Mouse (Mus musculus) forebrain, embryonic 14.5 days (tissue): ENCODE data around the gene Art5. TPM values are rescaled to one million over a fixed set of nuclear protein-coding genes. Genes with fewer than 3 reads are reported as not detected.
"Not testable (repeated sequence)": the region's sequence is repeated elsewhere in the genome, so short reads cannot be mapped to it uniquely, and the experiment has no call there.

ENCODE experiments used
- ATAC-seq: fragments of 200-750 bp; cut with Nextera tagmentation; 2 replicates; pipeline ENCODE4 v1.8.0; 2017; ENCODE audit warnings: mild to moderate bottlenecking, moderate library complexity
- DNase-seq: peaks from one replicate; pipeline ENCODE4 v3.0.0-alpha.2; 2015; ENCODE audit warnings: low spot score
- H3K27ac ChIP-seq: fragments of 300-500 bp; sonication (generic); 2 replicates; pipeline ENCODE4 v1.5.1; 2014; ENCODE audit warnings: low read depth, mild to moderate bottlenecking, control low read depth, low read length, moderate library complexity
- H3K27me3 ChIP-seq: fragments of 300-500 bp; sonication (generic); replicated peaks from 2 replicates; pipeline ENCODE4 v1.6.1; 2014; ENCODE audit warnings: low read length, control low read depth, mixed read lengths; ENCODE audit not compliant: control insufficient read depth, insufficient read depth
- H3K36me3 ChIP-seq: fragments of 300-500 bp; sonication (generic); 2 replicates; pipeline ENCODE4 v1.6.1; 2014; ENCODE audit warnings: low read length, control low read depth; ENCODE audit not compliant: control insufficient read depth, insufficient read depth
- H3K4me1 ChIP-seq: fragments of 300-500 bp; sonication (generic); 2 replicates; pipeline ENCODE4 v1.6.1; 2014; ENCODE audit warnings: antibody characterized with exemption, low read length, control low read depth; ENCODE audit not compliant: control insufficient read depth, insufficient read depth
- H3K4me2 ChIP-seq: fragments of 300-500 bp; sonication (generic); 2 replicates; pipeline ENCODE4 v1.6.1; 2014; ENCODE audit warnings: mild to moderate bottlenecking, control low read depth, low read length
- H3K4me3 ChIP-seq: fragments of 300-500 bp; sonication (generic); 2 replicates; pipeline ENCODE4 v1.5.1; 2014; ENCODE audit warnings: low read depth, low read length, control low read depth
- H3K9ac ChIP-seq: fragments of 300-500 bp; sonication (generic); 2 replicates; pipeline ENCODE4 v1.6.1; 2014; ENCODE audit warnings: mild to moderate bottlenecking, low read length, control low read depth, moderate library complexity
- H3K9me3 ChIP-seq: fragments of 300-500 bp; sonication (generic); replicated peaks from 2 replicates; pipeline ENCODE4 v1.6.1; 2016; ENCODE audit warnings: low read length, control low read depth, mixed read lengths; ENCODE audit not compliant: control insufficient read depth
- WGBS: fragments of 180-500 bp; shearing (Covaris S2); extraction: QIAGEN DNeasy Blood & Tissue Kit; methylation state at CpG from one replicate; pipeline ENCODE4 v1.1.7; 2014; 5-methylcytosine and 5-hydroxymethylcytosine counted together
- polyA plus RNA-seq: library from polyadenylated mRNA; unstranded; fragments of >200 nt; fragmentation: Nextera tagmentation; extraction: Ambion mirVana; gene quantifications from 2 replicates; pipeline ENCODE4 v1.2.1, GENCODE M21; 2014

The Art5 gene
- polyA plus RNA-seq, 1 experiment from 2014 or later = 1.0 TPM

- peak overlapping the region; percentile 68 for H3K4me3 ChIP-seq
- 78% methylated on average over 6 of the region's 6 CpGs for WGBS
- H3K9me3 ChIP-seq = no peaks in the 10 kb centered on the region
- peaks cover 7% of the 10 kb centered on the region for H3K36me3 ChIP-seq
- DNase-seq (no peak), ATAC-seq (no peak)
- no peak overlapping the region for H3K27ac ChIP-seq
- peak overlapping the region; percentile 79 for H3K4me2 ChIP-seq
- peak overlapping the region; percentile 74 for H3K9ac ChIP-seq
- H3K27me3 ChIP-seq = no peaks in the 10 kb centered on the region
- H3K4me1 ChIP-seq = peaks cover 17% of the 10 kb centered on the region
Observed at GRCm38 (mm10) chr7:102066363-102066762, 42.9 kb downstream of the Art5 start.

DNA sequence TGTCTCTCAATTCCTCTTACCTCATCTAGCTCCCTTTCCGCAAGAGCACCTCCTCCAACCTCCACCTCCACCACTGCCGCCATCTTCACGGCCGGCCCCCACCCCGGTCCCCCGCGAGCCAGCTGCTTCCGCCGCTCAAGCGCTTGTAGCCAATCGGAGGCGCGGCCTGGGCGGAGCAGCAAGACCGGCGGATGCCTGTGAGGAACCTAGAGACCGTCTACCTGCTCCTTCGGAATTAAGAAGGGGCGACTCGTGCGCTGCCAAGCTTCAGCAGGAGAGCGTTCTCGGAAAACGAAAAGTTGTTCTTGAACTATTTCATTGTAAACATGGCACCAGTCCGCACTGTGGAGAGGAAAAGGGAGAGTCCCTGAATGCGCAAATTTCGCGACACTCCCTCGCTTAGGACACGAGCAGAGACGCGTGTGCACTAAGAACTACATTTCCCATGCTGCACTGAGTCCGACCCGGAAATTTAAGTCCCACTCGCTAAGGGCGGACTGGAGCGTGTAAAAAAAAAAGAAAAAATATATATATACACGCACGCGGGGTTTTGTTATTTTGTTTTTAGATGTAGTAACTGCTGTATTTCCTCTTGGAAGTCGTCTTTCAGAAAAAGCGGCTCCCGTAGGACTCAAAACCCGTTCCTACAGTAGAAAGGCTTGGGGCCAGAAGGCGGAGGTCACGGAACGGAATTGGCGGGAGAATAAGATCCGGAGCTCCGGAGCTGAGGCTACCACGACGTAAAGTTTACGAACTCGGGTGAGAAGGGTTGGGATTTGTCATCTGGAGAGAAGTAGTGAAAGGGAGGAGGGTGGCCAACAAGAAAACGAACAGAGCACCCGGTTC, 44.0 kb downstream of the Art5 start, which contains the start of the genes Rnf121, Xndc1 and Xntrpc:
Gene Rnf121, minus strand, starts transcription at position 424 of the 846 bp plus-strand sequence.
Gene Xndc1, plus strand, starts transcription at position 466 of the 846 bp plus-strand sequence.
Gene Xntrpc, plus strand, starts transcription at position 668 of the 846 bp plus-strand sequence.
- Histone ChIP-seq H3K4me2 (peak within 1 kb of the TSS; percentile 79), H3K9ac (peak within 1 kb of the TSS; percentile 74), H3K4me1 (peaks cover 17% of the 10 kb centered on the region), H3K9me3 (no peaks in the 10 kb centered on the region), H3K27ac (peak within 1 kb of the TSS; percentile 73), H3K4me3 (peak within 1 kb of the TSS; percentile 68), H3K36me3 (0 out of 2 replicates have a peak, but pooled peaks cover 3% of the 10 kb centered on the region), H3K27me3 (no peaks in the 10 kb centered on the region)
- peak; percentile 97 for DNase-seq
- peak; percentile 100 for ATAC-seq
- WGBS = under 1% methylated on average over 56 of the region's 56 CpGs

DNA sequence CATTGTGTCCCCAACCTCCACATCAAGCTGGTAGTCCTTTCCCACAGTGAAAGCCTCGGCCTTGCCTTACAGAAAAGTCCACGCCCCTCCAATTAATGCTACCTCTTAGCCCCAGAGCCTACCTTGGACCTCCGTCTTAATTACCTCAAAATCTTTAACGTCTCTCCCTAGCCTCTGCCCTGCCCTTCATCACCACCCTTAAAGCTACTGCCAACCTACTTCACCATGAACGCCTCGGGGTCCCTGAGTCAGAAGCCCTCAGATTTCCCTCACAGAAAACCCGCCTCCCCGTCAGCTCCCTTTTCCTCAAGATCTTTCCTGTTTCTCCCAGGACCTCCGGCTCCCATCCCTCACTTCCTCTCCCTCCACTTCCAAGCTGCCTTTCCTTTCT, 44.6 kb downstream of the Art5 start:
- Histone ChIP-seq H3K4me2 (peak overlapping the region; percentile 79), H3K4me3 (peak overlapping the region; percentile 68), H3K27me3 (no peaks in the 10 kb centered on the region), H3K36me3 (0 out of 2 replicates have a peak, but pooled peaks cover 6% of the 10 kb centered on the region), H3K27ac (peak overlapping the region; percentile 73), H3K9ac (peak overlapping the region; percentile 74), H3K9me3 (no peaks in the 10 kb centered on the region), H3K4me1 (peaks cover 17% of the 10 kb centered on the region)
- DNase-seq (peak; percentile 17), ATAC-seq (peak; percentile 19)
- 0% methylated on average over 9 of the region's 9 CpGs for WGBS

- peak overlapping the region; percentile 79 for H3K4me2 ChIP-seq
- H3K27ac ChIP-seq = no peak overlapping the region
- peak overlapping the region; percentile 74 for H3K9ac ChIP-seq
- H3K27me3 ChIP-seq = no peaks in the 10 kb centered on the region
- WGBS = 91% methylated on average over 9 of the region's 9 CpGs
- peaks cover 17% of the 10 kb centered on the region for H3K4me1 ChIP-seq
- peaks cover 12% of the 10 kb centered on the region; the same call in 1 of the 2 replicates for H3K36me3 ChIP-seq
- H3K4me3 ChIP-seq = peak overlapping the region; percentile 68
- no peak for ATAC-seq
- no peak for DNase-seq
- no peaks in the 10 kb centered on the region for H3K9me3 ChIP-seq
Observed at GRCm38 (mm10) chr7:102063891-102064290, 45.4 kb downstream of the Art5 start.

GRCm38 (mm10) chr7:102062203-102062602, 47.1 kb downstream of the Art5 start:
- ATAC-seq = no peak
- no peak for DNase-seq

GRCm38 (mm10) chr7:102061353-102061752, 47.9 kb downstream of the Art5 start:
- WGBS = 89% methylated on average over 3 of the region's 3 CpGs
- no peak for ATAC-seq
- H3K4me1 ChIP-seq = peaks cover 14% of the 10 kb centered on the region

More at GRCm38 (mm10) chr7:102062203-102062602, 47.1 kb downstream of the Art5 start:
- Histone ChIP-seq H3K9me3 (no peaks in the 10 kb centered on the region), H3K27ac (no peak overlapping the region), H3K4me1 (peaks cover 17% of the 10 kb centered on the region), H3K4me2 (no peak overlapping the region), H3K4me3 (no peak overlapping the region), H3K9ac (no peak overlapping the region), H3K27me3 (no peaks in the 10 kb centered on the region), H3K36me3 (peaks cover 20% of the 10 kb centered on the region)
- 84% methylated on average over 1 of the region's 1 CpGs for whole genome bisulfite sequencing

DNA sequence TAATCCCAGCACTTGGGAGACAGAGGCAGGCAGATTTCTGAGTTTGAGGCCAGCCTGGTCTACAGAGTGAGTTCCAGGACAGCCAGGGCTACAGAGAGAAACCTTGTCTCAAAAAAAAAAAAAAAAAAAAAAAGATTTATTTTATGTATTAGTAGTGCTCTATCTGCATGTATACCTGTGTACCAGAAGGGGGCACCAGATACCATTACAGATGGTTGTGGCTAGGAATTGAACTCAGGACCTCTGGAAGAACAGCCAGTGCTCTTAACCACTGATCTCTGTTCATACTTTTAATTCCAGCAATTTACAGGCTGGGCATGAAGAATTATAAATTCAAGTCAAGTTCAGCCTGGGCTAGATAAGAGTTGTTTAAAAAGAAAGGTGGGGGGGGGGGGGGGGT, 60.8 kb downstream of the Art5 start:
- H3K9me3 ChIP-seq, DNase-seq, H3K9ac ChIP-seq, H3K27ac ChIP-seq, H3K4me3 ChIP-seq, H3K4me1 ChIP-seq, H3K4me2 ChIP-seq, H3K27me3 ChIP-seq, H3K36me3 ChIP-seq, ATAC-seq: not testable (repeated sequence)

More at GRCm38 (mm10) chr7:102061353-102061752, 47.9 kb downstream of the Art5 start:
- DNase-seq = no peak
- no peak overlapping the region for H3K4me3 ChIP-seq
- no peak overlapping the region for H3K4me2 ChIP-seq
- peaks cover 24% of the 10 kb centered on the region for H3K36me3 ChIP-seq
- H3K9ac ChIP-seq = no peak overlapping the region
- no peak overlapping the region for H3K27ac ChIP-seq
- H3K27me3 ChIP-seq = no peaks in the 10 kb centered on the region
- H3K9me3 ChIP-seq = no peaks in the 10 kb centered on the region
